Mouse (Mus musculus) adrenal gland, postnatal 14 days (tissue): ENCODE results near the gene Neil1. TPM values are rescaled to one million over a fixed set of nuclear protein-coding genes. Genes with fewer than 3 reads are reported as not detected.

Experiments
- DNase-seq: peaks from one replicate; pipeline ENCODE4 v3.0.0; 2021; ENCODE audit warnings: mixed read lengths
- long read RNA-seq, 2 experiments: library from polyadenylated mRNA; stranded (forward); transcript quantifications; one replicate each; pipeline ENCODE4 v2.0.0; 2021
- total RNA-seq: library from RNA; stranded (reverse); gene quantifications from 2 replicates; pipeline ENCODE4 v1.2.3, GENCODE M21; 2021

Neil1 gene
- total RNA-seq = 10.6 and 11.2 TPM in 2 replicates
- long read RNA-seq, experiment 1, transcript Neil1-203 (10 exons, 1,693 nt) = major isoform, 7 of 11 reads
- long read RNA-seq, experiment 1, partial matches to known transcripts = 0 of 11 reads
- long read RNA-seq, experiment 1, other reads (novel, unspliced or antisense) = 3 of 11 reads
- long read RNA-seq, experiment 2, partial matches to known transcripts = 2 of 10 reads
- long read RNA-seq, experiment 2, other reads (novel, unspliced or antisense) = 3 of 10 reads

- DNase-seq = peak; percentile 88
These were observed at the start of gene Neil1 for GRCm38 (mm10) chr9:57148144-57148878. Neil1 (minus strand) TSS chr9:57148305.

GRCm38 (mm10) chr9:57197414-57197813 lies 49.3 kb upstream of the Neil1 start:
- DNase-seq = no peak

GRCm38 (mm10) chr9:57196708-57197107 lies 48.6 kb upstream of the Neil1 start:
- no peak for DNase-seq

GRCm38 (mm10) chr9:57168411-57168810 lies 20.3 kb upstream of the Neil1 start:
- no peak for DNase-seq

- DNase-seq = no peak
These were observed 18.1 kb upstream of the Neil1 start for GRCm38 (mm10) chr9:57166173-57166572.

GRCm38 (mm10) chr9:57163137-57163536 lies 15.0 kb upstream of the Neil1 start:
- DNase-seq = no peak

- no peak for DNase-seq
These were observed 14.4 kb upstream of the Neil1 start for GRCm38 (mm10) chr9:57162496-57162895.

- no peak for DNase-seq
These were observed 10.4 kb upstream of the Neil1 start for GRCm38 (mm10) chr9:57158506-57158905.

GRCm38 (mm10) chr9:57158013-57158470 lies 9.9 kb upstream of the Neil1 start, which contains the start of gene Commd4:
Commd4 (minus strand) TSS chr9:57158331.
- peak; percentile 96 for DNase-seq

- no peak for DNase-seq
These were observed 9.4 kb upstream of the Neil1 start for GRCm38 (mm10) chr9:57157499-57157898.

- no peak for DNase-seq
These were observed 8.7 kb upstream of the Neil1 start for GRCm38 (mm10) chr9:57156823-57157222.

GRCm38 (mm10) chr9:57156383-57156782 lies 8.3 kb upstream of the Neil1 start:
- no peak for DNase-seq

- no peak for DNase-seq
These were observed 4.2 kb upstream of the Neil1 start for GRCm38 (mm10) chr9:57152331-57152730.

- DNase-seq = no peak
These were observed 2.1 kb upstream of the Neil1 start for GRCm38 (mm10) chr9:57150192-57150591.

- no peak for DNase-seq
These were observed 916 bp upstream of the Neil1 start for GRCm38 (mm10) chr9:57149021-57149420.

- peak; percentile 44 for DNase-seq
These were observed 631 bp downstream of the Neil1 start for GRCm38 (mm10) chr9:57147205-57148143.

GRCm38 (mm10) chr9:57146451-57147066 lies 1.5 kb downstream of the Neil1 start:
- no peak for DNase-seq

GRCm38 (mm10) chr9:57144830-57145229 lies 3.3 kb downstream of the Neil1 start:
- DNase-seq = no peak

GRCm38 (mm10) chr9:57143212-57143611 lies 4.9 kb downstream of the Neil1 start:
- no peak for DNase-seq

GRCm38 (mm10) chr9:57141417-57142353 lies 6.4 kb downstream of the Neil1 start:
- DNase-seq = no peak

GRCm38 (mm10) chr9:57139571-57139970 lies 8.5 kb downstream of the Neil1 start:
- DNase-seq = no peak
